Mouse (Mus musculus): ENCODE measurements at regions not wholly inside any gene's neighbourhood (a gene's known extent, or its start where the extent isn't known, plus 50 kb on each side); places are given as distances from the start of the nearest gene placed in this dataset.

- H3K36me3 ChIP-seq (ENCODE audit: insufficient read depth), result no peaks in the 10 kb centered on the region
- TF ChIP-seq CTCF (IDR thresholded peaks at IDR 0.05; ENCODE audit: low read depth), result no peak
- DNase-seq, result no peak
- no peaks in the 10 kb centered on the region for H3K9me3 ChIP-seq (ENCODE audit: low read length)
- no peak for ATAC-seq
- H3K9ac ChIP-seq, result no peak overlapping the region
- H3K27ac ChIP-seq (ENCODE audit: low read depth, low read length), result no peak overlapping the region
- no peak overlapping the region for H3K4me2 ChIP-seq (ENCODE audit: low read depth)
- H3K4me1 ChIP-seq (ENCODE audit: insufficient read depth), result no peaks in the 10 kb centered on the region
- no peaks in the 10 kb centered on the region for H3K27me3 ChIP-seq (ENCODE audit: insufficient read depth, low read length)
- no peak overlapping the region for H3K4me3 ChIP-seq (ENCODE audit: low read depth, low read length)
- WGBS, result 45% methylated on average over 17 of the region's 17 CpGs
These were observed 60.7 kb upstream of the Lrig1 start for GRCm38 (mm10) chr6:94760629-94761111.

- Histone ChIP-seq H3K36me3 (ENCODE audit: insufficient read depth) (no peaks in the 10 kb centered on the region), H3K27ac (ENCODE audit: low read depth, low read length) (no peak overlapping the region), H3K9me3 (ENCODE audit: low read length) (no peaks in the 10 kb centered on the region), H3K27me3 (ENCODE audit: insufficient read depth, low read length) (no peaks in the 10 kb centered on the region), H3K4me2 (ENCODE audit: low read depth) (no peak overlapping the region), H3K4me1 (ENCODE audit: insufficient read depth) (no peaks in the 10 kb centered on the region), H3K4me3 (ENCODE audit: low read depth, low read length) (no peak overlapping the region), H3K9ac (no peak overlapping the region)
- TF ChIP-seq CTCF (IDR thresholded peaks at IDR 0.05; ENCODE audit: low read depth), result no peak
- DNase-seq, result no peak
- ATAC-seq, result no peak
- 100% methylated on average over 1 of the region's 1 CpGs for WGBS
These were observed 59.7 kb upstream of the Lrig1 start for GRCm38 (mm10) chr6:94759649-94760048.

GRCm38 (mm10) chr6:94756006-94756405 lies 56.0 kb upstream of the Lrig1 start:
- no peaks in the 10 kb centered on the region for H3K9me3 ChIP-seq (ENCODE audit: low read length)
- no peaks in the 10 kb centered on the region for H3K4me1 ChIP-seq (ENCODE audit: insufficient read depth)
- no peak overlapping the region for H3K27ac ChIP-seq (ENCODE audit: low read depth, low read length)
- no peak overlapping the region for H3K4me2 ChIP-seq (ENCODE audit: low read depth)
- no peak for DNase-seq
- no peak overlapping the region for H3K9ac ChIP-seq
- no peaks in the 10 kb centered on the region for H3K27me3 ChIP-seq (ENCODE audit: insufficient read depth, low read length)
- 8% methylated on average over 4 of the region's 4 CpGs for WGBS
- no peak; the same call in 1 of the 2 replicates for ATAC-seq
- H3K36me3 ChIP-seq (ENCODE audit: insufficient read depth), result no peaks in the 10 kb centered on the region
- no peak for TF ChIP-seq CTCF (IDR thresholded peaks at IDR 0.05; ENCODE audit: low read depth)
- H3K4me3 ChIP-seq (ENCODE audit: low read depth, low read length), result no peak overlapping the region

- ATAC-seq (no peak), DNase-seq (no peak)
- Histone ChIP-seq H3K4me2 (ENCODE audit: low read depth) (no peak overlapping the region), H3K27ac (ENCODE audit: low read depth, low read length) (no peak overlapping the region), H3K4me1 (ENCODE audit: insufficient read depth) (no peaks in the 10 kb centered on the region), H3K4me3 (ENCODE audit: low read depth, low read length) (no peak overlapping the region), H3K9ac (no peak overlapping the region), H3K9me3 (ENCODE audit: low read length) (no peaks in the 10 kb centered on the region), H3K27me3 (ENCODE audit: insufficient read depth, low read length) (no peaks in the 10 kb centered on the region), H3K36me3 (ENCODE audit: insufficient read depth) (no peaks in the 10 kb centered on the region)
- 14% methylated on average over 13 of the region's 13 CpGs for WGBS
- TF ChIP-seq CTCF (IDR thresholded peaks at IDR 0.05; ENCODE audit: low read depth), result no peak
These were observed 55.4 kb upstream of the Lrig1 start for GRCm38 (mm10) chr6:94755297-94755831.

GRCm38 (mm10) chr6:94754522-94754921 lies 54.6 kb upstream of the Lrig1 start:
- H3K9ac ChIP-seq, result no peak overlapping the region
- WGBS, result 88% methylated on average over 3 of the region's 3 CpGs
- no peaks in the 10 kb centered on the region for H3K9me3 ChIP-seq (ENCODE audit: low read length)
- ATAC-seq (no peak), DNase-seq (no peak)
- H3K27me3 ChIP-seq (ENCODE audit: insufficient read depth, low read length), result no peaks in the 10 kb centered on the region
- no peak overlapping the region for H3K4me3 ChIP-seq (ENCODE audit: low read depth, low read length)
- no peak for TF ChIP-seq CTCF (IDR thresholded peaks at IDR 0.05; ENCODE audit: low read depth)
- no peaks in the 10 kb centered on the region for H3K4me1 ChIP-seq (ENCODE audit: insufficient read depth)
- H3K36me3 ChIP-seq (ENCODE audit: insufficient read depth), result no peaks in the 10 kb centered on the region
- H3K27ac ChIP-seq (ENCODE audit: low read depth, low read length), result no peak overlapping the region
- no peak overlapping the region for H3K4me2 ChIP-seq (ENCODE audit: low read depth)

- Histone ChIP-seq H3K27ac (ENCODE audit: low read depth, low read length) (no peak overlapping the region), H3K4me3 (ENCODE audit: low read depth, low read length) (no peak overlapping the region), H3K36me3 (ENCODE audit: insufficient read depth) (no peaks in the 10 kb centered on the region), H3K27me3 (ENCODE audit: insufficient read depth, low read length) (no peaks in the 10 kb centered on the region), H3K9ac (no peak overlapping the region), H3K4me1 (ENCODE audit: insufficient read depth) (no peaks in the 10 kb centered on the region), H3K4me2 (ENCODE audit: low read depth) (no peak overlapping the region), H3K9me3 (ENCODE audit: low read length) (no peaks in the 10 kb centered on the region)
- ATAC-seq (peak; percentile 38; the same call in 1 of the 2 replicates), DNase-seq (no peak)
- peak; percentile 57 for TF ChIP-seq CTCF (IDR thresholded peaks at IDR 0.05; ENCODE audit: low read depth)
- WGBS, result 19% methylated on average over 7 of the region's 8 CpGs
These were observed 51.1 kb upstream of the Lrig1 start for GRCm38 (mm10) chr6:94751101-94751440.

GRCm38 (mm10) chr6:94750228-94751100 lies 50.5 kb upstream of the Lrig1 start:
- peak; percentile 51; the same call in 1 of the 2 replicates for ATAC-seq
- no peak for TF ChIP-seq CTCF (IDR thresholded peaks at IDR 0.05; ENCODE audit: low read depth)
- Histone ChIP-seq H3K9ac (no peak overlapping the region), H3K4me1 (ENCODE audit: insufficient read depth) (no peaks in the 10 kb centered on the region), H3K27me3 (ENCODE audit: insufficient read depth, low read length) (no peaks in the 10 kb centered on the region), H3K27ac (ENCODE audit: low read depth, low read length) (no peak overlapping the region), H3K4me2 (ENCODE audit: low read depth) (no peak overlapping the region), H3K36me3 (ENCODE audit: insufficient read depth) (no peaks in the 10 kb centered on the region), H3K9me3 (ENCODE audit: low read length) (no peaks in the 10 kb centered on the region), H3K4me3 (ENCODE audit: low read depth, low read length) (no peak overlapping the region)
- WGBS, result 5% methylated on average over 13 of the region's 13 CpGs
- no peak for DNase-seq

Small RNA genes lying in the stretch of these regions (microRNA-seq; reads per million reads assigned to microRNA genes)
- 0 reads per million in 2 experiments for gene Gm23364
